Mouse (Mus musculus): Measurements from ENCODE around the gene Unc45b. TPM values are rescaled to one million over a fixed set of nuclear protein-coding genes. Genes with fewer than 3 reads are reported as not detected.

Gene Unc45b
- polyA plus RNA-seq, 3 experiments from 2014 or later, result 0.25 TPM; not detected in 2

Other genes starting within 250 kb of the Unc45b start
- gene Cct6b, start 146.2 kb upstream of the Unc45b start, polyA plus RNA-seq (2017; shearing (Covaris generic)), result under 1 TPM in 2 of 3 experiments, not detected in 1; 0.32 to 0.42 TPM
- 10 to 100 TPM; 28.4 to 41.9 (median 31.8) TPM for gene Zfp830, start 146.2 kb upstream of the Unc45b start, polyA plus RNA-seq (2017; shearing (Covaris generic))
- gene Lig3, start 129.4 kb upstream of the Unc45b start, polyA plus RNA-seq (2017; shearing (Covaris generic)), result 10 to 100 TPM; 14.6 to 22.5 (median 21.1) TPM
- gene Rffl, start 39.3 kb upstream of the Unc45b start, polyA plus RNA-seq (2017; shearing (Covaris generic)), result 10 to 100 TPM in 1 of 3 experiments, 1 to 10 TPM in 2; 6.0 to 10.1 (median 9.1) TPM
- gene Rad51d, start 19.9 kb upstream of the Unc45b start, polyA plus RNA-seq (2017; shearing (Covaris generic)), result 10 to 100 TPM; 25.9 to 32.4 (median 30.9) TPM
- gene Fndc8, start 18.4 kb upstream of the Unc45b start, polyA plus RNA-seq (2017; shearing (Covaris generic)), result not detected
- gene Nle1, start 2.1 kb upstream of the Unc45b start, polyA plus RNA-seq (2017; shearing (Covaris generic)), result 10 to 100 TPM; 17.9 to 56.0 (median 48.0) TPM
- 10 to 100 TPM; 18.0 to 28.9 (median 27.4) TPM for gene Slfn5, start 40.8 kb downstream of the Unc45b start, polyA plus RNA-seq (2017; shearing (Covaris generic))
- gene Slfn9, start 81.3 kb downstream of the Unc45b start, polyA plus RNA-seq (2017; shearing (Covaris generic)), result 10 to 100 TPM; 23.0 to 30.8 (median 23.2) TPM
- gene Slfn8, start 110.3 kb downstream of the Unc45b start, polyA plus RNA-seq (2017; shearing (Covaris generic)), result 10 to 100 TPM; 52.4 to 79.0 (median 67.6) TPM
- gene Slfn2, start 154.6 kb downstream of the Unc45b start, polyA plus RNA-seq (2017; shearing (Covaris generic)), result 100 to 1,000 TPM; 817 to 952 (median 818) TPM
- 100 to 1,000 TPM; 143 to 239 (median 228) TPM for gene Slfn1, start 206.3 kb downstream of the Unc45b start, polyA plus RNA-seq (2017; shearing (Covaris generic))